Mouse (Mus musculus) MEL (cell line): ENCODE data around the gene Cdh13. TPM values are rescaled to one million over a fixed set of nuclear protein-coding genes. Genes with fewer than 3 reads are reported as not detected.

ENCODE experiments used
- DNase-seq: peaks from one replicate; pipeline ENCODE4 v3.0.0; 2011; ENCODE audit warnings: low read depth, low spot score
- H3K27ac ChIP-seq: 2 replicates; pipeline ENCODE4 v1.5.1; 2012; ENCODE audit warnings: low read depth, mild to moderate bottlenecking, control low read depth, low read length, moderate library complexity; ENCODE audit not compliant: control insufficient read depth
- H3K27me3 ChIP-seq, 2 experiments: fragments of 150-350 bp in 1 of 2; sonication (generic) in 1 of 2; 2 replicates each; pipeline ENCODE4 v1.6.1; 2012; ENCODE audit warnings: low read length in 2 of 2, mild to moderate bottlenecking in 2 of 2, improper control_type of control experiment in 1 of 2, moderate library complexity in 1 of 2; ENCODE audit not compliant: insufficient read depth in 2 of 2, control insufficient read depth in 1 of 2
- H3K36me3 ChIP-seq, 2 experiments: 2 replicates each; pipeline ENCODE4 v1.6.1; 2012 to 2014; ENCODE audit warnings: low read length in 2 of 2, improper control_type of control experiment in 1 of 2, inconsistent platforms in 1 of 2, mild to moderate bottlenecking in 1 of 2; ENCODE audit not compliant: insufficient read depth in 2 of 2, control insufficient read depth in 1 of 2
- H3K4me1 ChIP-seq, 2 experiments: fragments of 150-350 bp in 1 of 2; sonication (generic) in 1 of 2; 2 replicates each; pipeline ENCODE4 v1.6.1; 2012; ENCODE audit warnings: low read length in 2 of 2, improper control_type of control experiment in 1 of 2, mild to moderate bottlenecking in 1 of 2; ENCODE audit not compliant: insufficient read depth in 2 of 2, control insufficient read depth in 1 of 2
- H3K4me3 ChIP-seq, 2 experiments: fragments of 150-350 bp in 1 of 2; sonication (generic) in 1 of 2; 2 replicates each; pipeline ENCODE4 v1.5.1; 2012; ENCODE audit warnings: low read depth in 2 of 2, low read length in 2 of 2, mild to moderate bottlenecking in 2 of 2, moderate library complexity in 2 of 2, control low read depth in 1 of 2, improper control_type of control experiment in 1 of 2; ENCODE audit not compliant: control insufficient read depth in 1 of 2, insufficient read depth in 1 of 2
- H3K79me2 ChIP-seq: 2 replicates; pipeline ENCODE4 v1.6.1; 2012; ENCODE audit warnings: mild to moderate bottlenecking, low read length, moderate library complexity; ENCODE audit not compliant: control insufficient read depth, poor library complexity, insufficient read depth
- H3K9ac ChIP-seq: 2 replicates; pipeline ENCODE4 v1.6.1; 2012; ENCODE audit warnings: low read depth, mild to moderate bottlenecking, control low read depth, low read length, moderate library complexity; ENCODE audit not compliant: control insufficient read depth, poor library complexity, severe bottlenecking
- H3K9me3 ChIP-seq: fragments of 150-350 bp; sonication (generic); replicated peaks from 2 replicates; pipeline ENCODE4 v1.6.1; 2012; ENCODE audit warnings: mild to moderate bottlenecking, low read length, improper control_type of control experiment, moderate library complexity; ENCODE audit not compliant: insufficient read depth
- BHLHE40 ChIP-seq: IDR thresholded peaks from 2 replicates; pipeline ENCODE4 v1.6.1; 2012; ENCODE audit warnings: low read depth, mild to moderate bottlenecking, inconsistent platforms, low read length, improper control_type of control experiment, borderline replicate concordance
- CHD1 ChIP-seq: IDR thresholded peaks from 2 replicates; pipeline ENCODE4 v1.6.1; 2012; ENCODE audit warnings: low read depth, mild to moderate bottlenecking, inconsistent platforms, low read length, improper control_type of control experiment
- EP300 ChIP-seq, 2 experiments: IDR thresholded peaks; 2 replicates each; pipeline ENCODE4 v1.6.1; 2011; ENCODE audit warnings: improper control_type of control experiment in 2 of 2, low read length in 2 of 2, low read depth in 1 of 2, mild to moderate bottlenecking in 1 of 2
- ETS1 ChIP-seq: IDR thresholded peaks from 2 replicates; pipeline ENCODE4 v1.6.1; 2012; ENCODE audit warnings: low read depth, mild to moderate bottlenecking, inconsistent platforms, low read length, improper control_type of control experiment, moderate library complexity
- GATA1 ChIP-seq: IDR thresholded peaks from 2 replicates; pipeline ENCODE4 v1.6.1; 2011; ENCODE audit warnings: low read depth, low read length, improper control_type of control experiment
- JUND ChIP-seq: IDR thresholded peaks from 2 replicates; pipeline ENCODE4 v1.6.1; 2011; ENCODE audit warnings: low read depth, mild to moderate bottlenecking, improper control_type of control experiment, low read length
- MAX ChIP-seq: IDR thresholded peaks from 2 replicates; pipeline ENCODE4 v1.6.1; 2011; ENCODE audit warnings: low read length, improper control_type of control experiment
- MAZ ChIP-seq: IDR thresholded peaks from 2 replicates; pipeline ENCODE4 v1.6.1; 2012; ENCODE audit warnings: low read depth, mild to moderate bottlenecking, inconsistent platforms, low read length, improper control_type of control experiment
- MYB ChIP-seq: IDR thresholded peaks from 2 replicates; pipeline ENCODE4 v1.6.1; 2011; ENCODE audit warnings: mild to moderate bottlenecking, low read depth, low read length, improper control_type of control experiment
- MYC ChIP-seq: IDR thresholded peaks from 2 replicates; pipeline ENCODE4 v1.6.1; 2011; ENCODE audit warnings: low read depth, mild to moderate bottlenecking, low read length, improper control_type of control experiment, moderate library complexity
- NELFE ChIP-seq: IDR thresholded peaks from 2 replicates; pipeline ENCODE4 v1.6.1; 2011; ENCODE audit warnings: low read depth, low read length, improper control_type of control experiment
- NRF1 ChIP-seq: IDR thresholded peaks from 2 replicates; pipeline ENCODE4 v1.6.1; 2014; ENCODE audit warnings: low read depth, mild to moderate bottlenecking, inconsistent platforms, low read length, improper control_type of control experiment, moderate library complexity; ENCODE audit not compliant: poor library complexity, insufficient read depth, severe bottlenecking
- POLR2AphosphoS2 ChIP-seq: IDR thresholded peaks from 2 replicates; pipeline ENCODE4 v1.6.1; 2011; ENCODE audit warnings: low read length, improper control_type of control experiment
- POLR2AphosphoS5 ChIP-seq: IDR thresholded peaks from 2 replicates; pipeline ENCODE4 v1.6.1; 2012; ENCODE audit warnings: low read depth, borderline replicate concordance, mild to moderate bottlenecking, inconsistent platforms, low read length, moderate library complexity, mixed read lengths
- RCOR1 ChIP-seq: IDR thresholded peaks from 2 replicates; pipeline ENCODE4 v1.6.1; 2012; ENCODE audit warnings: low read depth, mild to moderate bottlenecking, inconsistent platforms, low read length, improper control_type of control experiment
- SIN3A ChIP-seq: IDR thresholded peaks from 2 replicates; pipeline ENCODE4 v1.6.1; 2012; ENCODE audit warnings: low read length, improper control_type of control experiment, inconsistent platforms
- TAL1 ChIP-seq: IDR thresholded peaks from 2 replicates; pipeline ENCODE4 v1.6.1; 2012; ENCODE audit warnings: mild to moderate bottlenecking, inconsistent platforms, low read length, moderate library complexity, mixed read lengths
- TCF12 ChIP-seq: IDR thresholded peaks from 2 replicates; pipeline ENCODE4 v1.6.1; 2014; ENCODE audit warnings: low read depth, mild to moderate bottlenecking, inconsistent platforms, low read length, improper control_type of control experiment, moderate library complexity
- UBTF ChIP-seq: IDR thresholded peaks from 2 replicates; pipeline ENCODE4 v1.6.1; 2012; ENCODE audit warnings: low read depth, mild to moderate bottlenecking, inconsistent platforms, low read length, improper control_type of control experiment, moderate library complexity, borderline replicate concordance; ENCODE audit not compliant: insufficient read depth
- USF1 ChIP-seq: IDR thresholded peaks from 2 replicates; pipeline ENCODE4 v1.6.1; 2014; ENCODE audit warnings: low read depth, mild to moderate bottlenecking, inconsistent platforms, low read length, improper control_type of control experiment, moderate library complexity
- ZMIZ1 ChIP-seq: IDR thresholded peaks from 2 replicates; pipeline ENCODE4 v1.6.1; 2012; ENCODE audit warnings: low read depth, mild to moderate bottlenecking, inconsistent platforms, low read length, improper control_type of control experiment, moderate library complexity
- polyA plus RNA-seq, 2 experiments: library from polyadenylated mRNA; stranded (reverse) in 1 of 2; unstranded in 1 of 2; fragments of >175 nt in 1 of 2; fragments of >200 nt in 1 of 2; gene quantifications; 2 replicates each; pipeline versions ENCODE4 v1.2.1 to v1.2.4; 2012; ENCODE audit warnings: low replicate concordance in 2 of 2, low read depth in 1 of 2; ENCODE audit not compliant: insufficient read length in 2 of 2, insufficient read depth in 1 of 2, missing spikeins in 1 of 2
- total RNA-seq: library from RNA; depleted of rRNA; stranded (reverse); fragments of 300-350 nt; gene quantifications from 2 replicates; pipeline ENCODE4 v1.2.3, GENCODE M21; 2012

Gene Cdh13
- total and polyA plus RNA-seq, 3 experiments, result not detected

DNA sequence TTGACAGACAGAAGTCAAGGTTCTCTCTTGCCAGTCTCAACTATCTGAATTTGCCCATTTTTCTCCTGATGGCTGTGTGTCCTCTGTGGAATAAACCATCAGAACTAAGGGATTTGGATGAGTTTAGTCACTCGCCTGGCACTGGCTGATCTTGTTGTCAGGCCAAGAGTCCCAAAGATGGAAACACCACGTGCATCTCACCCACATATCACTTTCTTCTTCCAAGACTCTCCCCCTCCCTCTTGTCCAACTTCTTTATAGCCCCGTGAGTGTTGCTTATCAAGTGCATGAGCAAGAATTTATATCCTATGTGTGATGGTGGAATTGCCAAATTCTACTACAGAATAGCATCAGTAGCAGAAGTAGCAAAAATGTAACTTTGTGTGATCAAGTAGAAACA, 439.4 kb downstream of the Cdh13 start:
- no peak for DNase-seq
- no peaks in the 10 kb centered on the region for H3K79me2 ChIP-seq
- no peak overlapping the region for H3K27ac ChIP-seq
- H3K4me1 ChIP-seq, result no peaks in the 10 kb centered on the region
- H3K9me3 ChIP-seq, result no peaks in the 10 kb centered on the region
- no peak overlapping the region for H3K4me3 ChIP-seq
- H3K36me3 ChIP-seq, result no peaks in the 10 kb centered on the region
- no peak for TF ChIP-seq NRF1
- no peaks in the 10 kb centered on the region for H3K27me3 ChIP-seq
- no peak overlapping the region for H3K9ac ChIP-seq

DNA sequence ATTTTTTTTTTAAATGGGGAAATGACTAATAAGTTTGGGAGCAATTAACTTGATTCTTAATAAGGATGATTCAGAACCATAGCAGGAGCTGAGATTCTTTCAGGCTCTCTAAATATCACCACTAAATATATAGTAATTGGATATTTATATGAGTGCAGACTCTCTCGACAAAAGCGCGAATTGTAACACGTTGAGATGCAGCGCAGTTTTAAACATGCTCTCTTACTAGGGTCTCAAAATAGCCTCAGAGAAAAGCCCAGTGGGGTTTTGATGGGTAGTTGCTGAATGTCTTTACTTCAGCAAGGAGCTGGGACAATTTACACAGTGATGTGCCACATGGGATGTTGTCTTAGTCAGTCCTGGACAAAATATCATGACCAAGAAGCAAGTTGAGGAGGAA, 442.1 kb downstream of the Cdh13 start:
- no peak overlapping the region for H3K27ac ChIP-seq
- no peaks in the 10 kb centered on the region for H3K79me2 ChIP-seq
- DNase-seq, result no peak
- no peaks in the 10 kb centered on the region for H3K9me3 ChIP-seq
- H3K4me3 ChIP-seq, result no peak overlapping the region
- no peaks in the 10 kb centered on the region for H3K4me1 ChIP-seq
- H3K9ac ChIP-seq, result no peak overlapping the region
- TF ChIP-seq GATA1, result no peak
- no peak for TF ChIP-seq SIN3A
- TF ChIP-seq MYB, result no peak
- TF ChIP-seq USF1, result no peak
- no peak for TF ChIP-seq UBTF
- no peak for TF ChIP-seq ZMIZ1
- no peak for TF ChIP-seq MYC
- TF ChIP-seq TAL1, result no peak
- no peak for TF ChIP-seq MAZ
- TF ChIP-seq NRF1, result no peak
- no peaks in the 10 kb centered on the region for H3K27me3 ChIP-seq
- no peaks in the 10 kb centered on the region for H3K36me3 ChIP-seq

DNA sequence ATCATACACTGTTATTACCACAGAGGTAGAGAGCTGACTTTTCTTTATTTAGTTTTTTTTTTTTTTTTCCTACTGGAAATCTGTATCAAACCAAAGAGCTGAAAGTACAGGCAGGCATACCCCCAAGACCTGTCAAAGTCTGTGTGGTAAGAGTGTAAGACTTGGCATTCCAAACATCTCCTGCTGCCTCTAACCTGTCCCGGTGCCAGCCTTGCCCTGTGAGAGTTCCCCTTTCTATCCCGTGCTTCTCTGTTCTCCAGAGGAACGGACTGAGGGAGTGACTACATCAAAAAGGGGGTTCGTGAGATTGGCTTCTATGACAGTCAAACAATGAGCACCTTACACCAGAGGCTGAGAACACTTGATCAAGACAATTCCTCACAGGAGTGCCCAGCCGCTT, 458.2 kb downstream of the Cdh13 start:
- TF ChIP-seq CHD1 (no peak), POLR2AphosphoS5 (no peak), ETS1 (no peak), MAZ (no peak), MAX (no peak), ZMIZ1 (no peak), TAL1 (no peak), POLR2AphosphoS2 (no peak), BHLHE40 (no peak), EP300 (IDR thresholded peaks at IDR 0.05; ENCODE audit: low read depth in 1 of 2, low read length in 2 of 2) (no peak), RCOR1 (no peak), NRF1 (no peak), JUND (no peak), GATA1 (no peak), TCF12 (no peak), NELFE (no peak)
- Histone ChIP-seq H3K9me3 (no peaks in the 10 kb centered on the region), H3K4me3 (no peak overlapping the region), H3K9ac (no peak overlapping the region), H3K27ac (no peak overlapping the region), H3K4me1 (no peaks in the 10 kb centered on the region), H3K79me2 (no peaks in the 10 kb centered on the region), H3K27me3 (no peaks in the 10 kb centered on the region), H3K36me3 (no peaks in the 10 kb centered on the region)
- DNase-seq, result no peak
